ENCODE assay signal across 8 mouse cellular contexts in genomic region chr9:111149188-111149945, GRCm38 (mm10). TPM values are rescaled to one million over a fixed set of nuclear protein-coding genes. Genes with fewer than 3 reads are reported as not detected.
DNase-seq lines count a peak whose midpoint lies in the region; ATAC-seq and TF ChIP-seq lines count a peak whose summit lies in the region.

No protein-coding gene starts in this region.

- 12% methylated on average over 5 of the region's 5 CpGs for WGBS in heart, postnatal 0 days
- WGBS in thymus, adult 2 months: 81% methylated on average over 5 of the region's 5 CpGs

- DNase-seq in 3T3-L1 (ENCODE audit: low read depth, low spot score) (peak; percentile 67), R1 (ENCODE audit: low read depth, low spot score) (peak; percentile 28)
- peak; percentile 95 for DNase-seq in heart, postnatal 0 days (ENCODE audit: low spot score)
- DNase-seq in lung, adult 18-20 months: peak; percentile 68 to 88
- no peak for DNase-seq in T-cell, adult 2 months (ENCODE audit: low spot score)
- DNase-seq in thymus, adult 2 months: no peak
- no peak for DNase-seq in cerebellum, postnatal 4 days (ENCODE audit: low spot score in 2 of 2)

- TF ChIP-seq POLR2A in thymus, adult 2 months (IDR thresholded peaks at IDR 0.05; ENCODE audit: control insufficient read depth, extremely low read depth, insufficient read depth, low read length, poor library complexity): no peak

- 0 out of 2 replicates have a peak, but pooled peaks cover 4% of the 10 kb centered on the region for H3K36me3 ChIP-seq in heart, postnatal 0 days (replicated peaks; ENCODE audit: control insufficient read depth, insufficient read depth, low read length)
- no peaks in the 10 kb centered on the region for H3K36me3 ChIP-seq in thymus, adult 2 months (ENCODE audit: control insufficient read depth, insufficient read depth, low read length)

- ATAC-seq in heart, postnatal 0 days (ENCODE audit: insufficient read depth, low read depth): peak; percentile 92
- ATAC-seq in megakaryocyte-erythroid progenitor cell, adult 5-6 weeks (replicated peaks; ENCODE audit: low FRiP score, low TSS enrichment, poor library complexity, severe bottlenecking): no peak

- H3K4me2 ChIP-seq in heart, postnatal 0 days (ENCODE audit: low read depth, low read length): peak overlapping the region; percentile 42

- peaks cover 64% of the 10 kb centered on the region for H3K4me1 ChIP-seq in heart, postnatal 0 days (ENCODE audit: control insufficient read depth, insufficient read depth)
- H3K4me1 ChIP-seq in thymus, adult 2 months (replicated peaks; ENCODE audit: control insufficient read depth, insufficient read depth, low read length): no peaks in the 10 kb centered on the region

- peak; percentile 91 for TF ChIP-seq EP300 in heart, postnatal 0 days (IDR thresholded peaks at IDR 0.05; ENCODE audit: low read depth)

- no peaks in the 10 kb centered on the region for H3K27me3 ChIP-seq in heart, postnatal 0 days (ENCODE audit: control insufficient read depth, insufficient read depth, low read length)
- H3K27me3 ChIP-seq in thymus, adult 2 months (ENCODE audit: control insufficient read depth, insufficient read depth, low read length): no peaks in the 10 kb centered on the region

- no peak for TF ChIP-seq CTCF in heart, postnatal 0 days (IDR thresholded peaks at IDR 0.05; ENCODE audit: low read depth)
- no peak for TF ChIP-seq CTCF in thymus, adult 2 months (IDR thresholded peaks at IDR 0.05; ENCODE audit: borderline replicate concordance, control insufficient read depth, extremely low read depth, insufficient read depth, low read length, poor library complexity)

- H3K4me3 ChIP-seq in heart, postnatal 0 days (ENCODE audit: low read depth, low read length): no peak overlapping the region
- no peak overlapping the region for H3K4me3 ChIP-seq in thymus, adult 2 months (ENCODE audit: control insufficient read depth, insufficient read depth, low read length)

- no peaks in the 10 kb centered on the region for H3K9me3 ChIP-seq in heart, postnatal 0 days (replicated peaks; ENCODE audit: control insufficient read depth, low read length)

- H3K9ac ChIP-seq in heart, postnatal 0 days (replicated peaks; ENCODE audit: low read depth, low read length): 0 out of 2 replicates have a peak overlapping the region, but pooled peaks have one; percentile 35

- H3K27ac ChIP-seq in heart, postnatal 0 days (ENCODE audit: low read depth): peak overlapping the region; percentile 95
- H3K27ac ChIP-seq in thymus, adult 2 months (ENCODE audit: control insufficient read depth, insufficient read depth, low read length): no peak overlapping the region

RNA-seq across cellular contexts. Expression of gene Lrrfip2, which starts 32.0 kb away (rescaled TPM):
- total RNA-seq in heart, postnatal 0 days (2014; rRNA removed; ENCODE audit: low replicate concordance): 82.4 and 86.6 TPM in 2 replicates
- polyA plus RNA-seq in heart, postnatal 0 days (2015; fragmentation: Nextera tagmentation; extraction: Ambion mirVana): 62.6 and 73.9 TPM in 2 replicates
- total RNA-seq in megakaryocyte-erythroid progenitor cell, adult 5-6 weeks (2014; fragmentation: Nextera tagmentation): 15.9 and 31.8 TPM in 2 replicates
- 54.7 and 56.0 TPM in 2 replicates for total RNA-seq in megakaryocyte-erythroid progenitor cell, adult 5-6 weeks (2017)
- polyA plus RNA-seq in thymus, adult 2 months (2012; rRNA removed): 8.4 TPM in 2 replicates

Comparison
In these comparisons a context has a peak if more than half of its experiments do, and no peak if none do; other contexts are left out.
1. DNase-seq: peak in 3T3-L1 (single experiment), R1 (single experiment), heart, postnatal 0 days (single experiment) and lung, adult 18-20 months (2 of 2); none in T-cell, adult 2 months (single experiment), thymus, adult 2 months (single experiment) and cerebellum, postnatal 4 days (0 of 2).